Mouse (Mus musculus) cortical plate, adult 2 months (tissue): ENCODE measurements around the gene Oscar. TPM values are rescaled to one million over a fixed set of nuclear protein-coding genes. Genes with fewer than 3 reads are reported as not detected.
"Not testable (repeated sequence)": the region's sequence is repeated elsewhere in the genome, so short reads cannot be mapped to it uniquely, and the experiment has no call there.

Experiments used
- H3K27ac ChIP-seq: fragments of 200-500 bp; 2 replicates; pipeline ENCODE4 v1.5.1; 2012; ENCODE audit warnings: low read length, control low read depth, inconsistent platforms; ENCODE audit not compliant: insufficient read depth
- H3K4me1 ChIP-seq: fragments of 200-500 bp; 2 replicates; pipeline ENCODE4 v1.6.1; 2011; ENCODE audit warnings: low read length; ENCODE audit not compliant: control insufficient read depth, insufficient read depth
- H3K4me3 ChIP-seq: fragments of 200-500 bp; 2 replicates; pipeline ENCODE4 v1.5.1; 2011; ENCODE audit warnings: mild to moderate bottlenecking, low read length, control low read depth; ENCODE audit not compliant: insufficient read depth
- CTCF ChIP-seq: fragments of 200-500 bp; IDR thresholded peaks from 2 replicates; pipeline ENCODE4 v1.5.1; 2011; ENCODE audit warnings: mild to moderate bottlenecking, control low read depth, low read length; ENCODE audit not compliant: insufficient read depth; ENCODE audit errors: extremely low read depth
- POLR2A ChIP-seq: fragments of 200-500 bp; IDR thresholded peaks from 2 replicates; pipeline ENCODE4 v1.6.1; 2011; ENCODE audit warnings: mild to moderate bottlenecking, low read length, control low read depth; ENCODE audit not compliant: insufficient read depth; ENCODE audit errors: extremely low read depth
- polyA plus RNA-seq: library from polyadenylated mRNA; depleted of rRNA; stranded (reverse); fragments of >200 nt; gene quantifications from 2 replicates; pipeline ENCODE4 v1.2.3, GENCODE M21; 2012

Oscar gene
- polyA plus RNA-seq, 1 experiment = 5.7 TPM

DNA sequence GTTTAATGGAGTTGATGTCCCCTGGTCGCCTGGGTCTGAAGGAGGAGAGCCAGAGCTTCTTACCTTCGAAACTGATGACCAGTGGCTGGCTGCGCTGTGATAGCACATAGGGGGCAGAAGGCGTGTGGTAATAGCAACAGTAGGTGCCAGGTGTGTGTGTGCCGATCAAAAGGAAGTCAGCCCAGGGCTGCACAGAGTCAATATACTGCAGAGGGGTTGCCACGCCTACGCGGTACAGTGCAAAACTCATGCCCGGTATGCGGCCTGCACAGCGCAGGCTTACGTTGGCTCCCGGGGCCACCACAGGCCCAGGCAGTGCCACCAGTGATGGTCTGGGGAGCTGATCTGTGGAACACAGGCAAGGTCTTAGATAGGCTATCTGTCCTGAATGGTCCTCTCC lies 5.0 kb downstream of the Oscar start:
- Histone ChIP-seq H3K27ac (no peak overlapping the region), H3K4me3 (no peak overlapping the region), H3K4me1 (no peaks in the 10 kb centered on the region)
- TF ChIP-seq POLR2A (no peak), CTCF (no peak)

DNA sequence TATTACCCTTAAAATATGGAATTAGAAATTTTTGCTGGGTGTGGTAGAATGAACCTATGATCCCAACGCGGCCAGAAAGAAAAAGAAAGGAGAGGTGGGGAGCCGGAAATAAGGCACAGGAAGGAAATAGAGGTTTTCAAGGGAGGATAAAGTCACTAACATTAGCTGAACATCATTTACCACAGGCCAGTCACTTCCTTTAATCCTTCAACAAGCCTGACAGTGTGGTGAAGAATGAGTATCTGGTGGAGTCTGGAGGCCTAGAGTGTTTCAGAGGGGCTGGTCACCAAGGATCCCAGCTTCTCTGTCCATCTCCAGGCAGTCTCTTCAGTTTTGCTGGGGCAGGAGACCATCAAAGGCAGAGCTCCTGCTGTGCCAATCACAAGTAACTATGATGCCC lies 5.5 kb downstream of the Oscar start:
- H3K4me3 ChIP-seq = no peak overlapping the region
- TF ChIP-seq POLR2A (no peak), CTCF (no peak)

DNA sequence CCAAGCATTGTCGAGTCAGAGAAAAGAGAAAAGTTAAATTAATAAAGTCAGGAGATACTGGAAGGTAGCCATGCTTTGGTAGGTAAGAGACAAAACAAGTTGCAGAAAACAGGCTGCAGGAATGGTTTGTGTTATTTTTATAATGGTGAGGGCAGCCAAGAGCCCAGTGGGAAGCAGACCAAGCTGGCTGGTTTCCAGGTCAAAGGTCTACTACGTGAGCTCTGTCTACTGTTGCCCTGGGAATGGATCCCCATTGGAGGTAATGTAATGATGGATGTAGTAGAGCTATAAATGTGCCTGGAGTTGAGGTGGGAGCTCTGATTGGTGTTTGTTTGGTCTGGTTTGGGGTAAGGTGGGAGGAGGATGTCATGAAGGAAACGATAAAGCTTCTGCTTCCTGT lies 6.9 kb downstream of the Oscar start:
- TF ChIP-seq POLR2A = no peak
- no peak for TF ChIP-seq CTCF
- H3K27ac ChIP-seq = no peak overlapping the region

More for the DNA sequence above, 5.5 kb downstream of the Oscar start:
- Histone ChIP-seq H3K27ac (no peak overlapping the region), H3K4me1 (no peaks in the 10 kb centered on the region)

DNA sequence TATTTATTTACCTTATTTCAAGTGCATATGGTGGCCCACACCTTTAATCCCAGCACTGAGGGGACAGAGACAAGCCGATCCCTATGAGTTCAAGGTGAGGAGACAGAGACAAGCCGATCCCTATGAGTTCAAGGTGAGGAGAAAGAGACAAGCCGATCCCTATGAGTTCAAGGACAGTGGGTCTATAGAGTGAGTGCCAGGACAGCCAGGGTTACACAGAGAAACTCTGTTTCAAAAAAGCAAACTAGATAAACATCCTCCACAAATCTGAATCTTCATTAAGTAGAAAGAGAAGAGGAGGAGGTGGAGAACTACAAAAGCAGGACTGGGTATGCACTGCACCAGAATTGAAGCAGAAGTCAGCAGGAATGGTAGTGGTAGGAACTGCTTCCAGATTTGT lies 7.3 kb downstream of the Oscar start:
- TF ChIP-seq POLR2A = no peak
- no peak for TF ChIP-seq CTCF
- no peak overlapping the region for H3K27ac ChIP-seq
- no peak overlapping the region for H3K4me3 ChIP-seq
- H3K4me1 ChIP-seq = no peaks in the 10 kb centered on the region

More for the DNA sequence above, 6.9 kb downstream of the Oscar start:
- H3K4me3 ChIP-seq = no peak overlapping the region
- H3K4me1 ChIP-seq = no peaks in the 10 kb centered on the region

DNA sequence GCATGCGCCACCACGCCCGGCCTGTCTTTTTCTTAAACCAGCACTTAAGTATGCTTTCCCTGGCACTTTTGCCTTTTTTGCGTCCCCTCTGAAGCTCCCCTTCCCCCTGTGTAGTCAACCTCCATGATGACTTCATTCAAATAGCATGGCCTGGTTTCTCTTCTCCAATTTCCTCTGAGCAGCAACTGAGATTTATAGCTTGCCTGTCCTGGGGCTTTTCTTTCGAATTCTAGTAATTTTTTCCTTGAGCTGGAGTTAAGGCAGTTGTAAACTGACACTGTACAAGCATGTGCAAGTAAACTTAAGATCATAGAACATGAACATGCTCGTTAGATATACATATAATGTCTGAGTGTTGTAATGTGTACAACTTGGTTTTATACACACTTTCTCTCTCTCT lies 8.6 kb downstream of the Oscar start:
- H3K27ac ChIP-seq = no peak overlapping the region
- no peak overlapping the region for H3K4me3 ChIP-seq
- H3K4me1 ChIP-seq = no peaks in the 10 kb centered on the region
- no peak for TF ChIP-seq POLR2A
- no peak for TF ChIP-seq CTCF

DNA sequence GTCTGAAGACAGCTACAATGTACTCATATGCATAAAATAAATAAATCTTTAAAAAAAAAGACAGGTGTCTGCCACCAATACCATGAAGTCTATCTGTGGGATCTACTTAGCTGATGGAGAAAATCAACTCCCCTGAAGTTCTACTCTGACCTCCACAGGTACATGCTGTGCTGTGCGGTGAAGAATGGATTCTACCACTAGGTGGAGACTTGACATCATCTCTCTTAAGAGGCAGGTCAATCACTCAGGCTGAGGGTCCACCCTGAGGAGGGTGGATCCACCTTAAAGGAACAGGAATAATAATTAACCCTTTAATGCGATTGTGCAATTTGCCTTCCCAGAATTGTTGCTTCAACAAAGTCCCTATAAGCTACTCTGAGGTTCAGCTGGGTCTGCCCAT lies 9.2 kb downstream of the Oscar start:
- no peaks in the 10 kb centered on the region for H3K4me1 ChIP-seq
- TF ChIP-seq CTCF (peak; percentile 31; the same call in 1 of the 2 replicates), POLR2A (no peak)
- H3K27ac ChIP-seq = no peak overlapping the region
- H3K4me3 ChIP-seq = no peak overlapping the region

DNA sequence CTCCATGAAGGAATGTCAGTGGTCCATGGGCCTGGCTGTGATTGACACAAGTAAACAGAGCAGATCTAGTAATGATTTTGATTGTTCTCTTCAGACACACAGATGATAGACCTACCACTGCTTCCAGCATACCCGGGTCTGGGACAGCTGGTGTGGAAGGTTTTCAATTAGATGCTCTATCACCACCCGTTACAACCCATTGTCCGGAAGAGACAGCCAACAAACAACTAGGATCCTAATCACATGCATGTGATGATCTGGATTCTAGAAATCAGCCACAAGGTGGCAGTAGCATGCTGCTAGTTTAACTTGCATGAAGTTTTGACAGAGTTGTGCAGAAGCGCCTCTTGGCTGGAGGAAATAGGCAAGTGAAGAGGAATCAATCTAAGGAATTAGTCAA lies 14.8 kb downstream of the Oscar start:
- Histone ChIP-seq H3K4me3 (no peak overlapping the region), H3K4me1 (no peaks in the 10 kb centered on the region), H3K27ac (no peak overlapping the region)
- TF ChIP-seq CTCF (peak; percentile 53; the same call in 1 of the 2 replicates), POLR2A (no peak)

DNA sequence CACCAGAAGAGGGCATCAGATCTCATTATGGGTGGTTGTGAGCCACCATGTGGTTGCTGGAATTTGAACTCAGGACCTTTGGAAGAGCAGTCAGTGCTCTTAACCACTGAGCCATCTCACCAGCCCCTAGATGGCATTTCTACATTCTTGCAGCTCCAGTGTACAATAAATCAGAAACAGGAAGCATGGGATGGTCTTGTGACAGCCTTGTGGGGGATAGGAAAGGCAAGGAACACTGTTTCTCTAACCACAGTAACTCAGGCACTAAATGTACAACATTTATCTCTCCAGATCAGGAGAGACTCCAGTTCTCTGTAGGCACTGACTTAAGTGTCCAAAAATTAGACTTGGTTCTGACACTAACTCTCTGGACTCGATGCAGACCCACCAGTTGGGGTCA lies 18.2 kb downstream of the Oscar start:
- H3K4me1 ChIP-seq, H3K4me3 ChIP-seq, H3K27ac ChIP-seq: not testable (repeated sequence)

DNA sequence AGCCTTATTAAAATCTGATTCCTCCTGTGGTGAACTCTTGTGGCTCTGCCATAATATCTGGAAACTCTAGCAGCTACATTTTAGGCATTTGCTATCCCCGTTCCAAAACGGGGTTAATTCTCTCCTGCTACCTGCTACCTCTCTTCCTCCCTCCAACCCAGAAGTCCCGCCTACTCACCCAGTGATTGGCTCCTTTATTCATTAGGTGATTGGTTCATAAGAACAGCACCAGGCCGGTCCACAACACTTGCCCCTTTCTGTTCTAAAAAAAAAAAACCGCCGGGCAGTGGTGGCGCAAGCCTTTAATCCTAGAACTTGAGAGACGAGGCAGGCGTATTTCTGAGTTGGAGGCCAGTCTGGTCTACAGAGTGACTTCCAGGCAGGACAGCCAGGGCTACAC lies 20.8 kb downstream of the Oscar start:
- H3K4me3 ChIP-seq = no peak overlapping the region
- H3K4me1 ChIP-seq = no peaks in the 10 kb centered on the region
- TF ChIP-seq CTCF (no peak), POLR2A (no peak)
- no peak overlapping the region for H3K27ac ChIP-seq

DNA sequence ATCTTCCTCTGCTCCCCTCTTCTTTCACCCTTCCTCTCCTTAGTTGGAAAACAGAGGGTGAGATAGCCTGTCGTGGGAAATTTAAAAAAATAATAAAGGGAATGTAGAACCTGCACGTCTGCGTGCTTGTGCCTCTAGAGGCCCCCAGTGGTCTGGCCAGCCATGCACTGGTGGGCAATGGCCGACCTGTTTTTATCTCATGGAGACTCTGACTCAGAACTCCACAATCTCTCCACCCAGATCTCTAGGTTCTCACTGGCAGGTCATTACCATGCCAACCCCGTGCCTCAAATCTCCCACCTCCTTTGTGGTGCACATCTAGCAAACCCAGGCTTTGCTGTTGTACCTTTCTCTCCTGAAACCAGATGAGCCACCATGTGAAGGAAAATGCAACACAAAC lies 21.3 kb downstream of the Oscar start:
- Histone ChIP-seq H3K4me1 (no peaks in the 10 kb centered on the region), H3K27ac (no peak overlapping the region), H3K4me3 (no peak overlapping the region)
- no peak for TF ChIP-seq CTCF
- TF ChIP-seq POLR2A = no peak

DNA sequence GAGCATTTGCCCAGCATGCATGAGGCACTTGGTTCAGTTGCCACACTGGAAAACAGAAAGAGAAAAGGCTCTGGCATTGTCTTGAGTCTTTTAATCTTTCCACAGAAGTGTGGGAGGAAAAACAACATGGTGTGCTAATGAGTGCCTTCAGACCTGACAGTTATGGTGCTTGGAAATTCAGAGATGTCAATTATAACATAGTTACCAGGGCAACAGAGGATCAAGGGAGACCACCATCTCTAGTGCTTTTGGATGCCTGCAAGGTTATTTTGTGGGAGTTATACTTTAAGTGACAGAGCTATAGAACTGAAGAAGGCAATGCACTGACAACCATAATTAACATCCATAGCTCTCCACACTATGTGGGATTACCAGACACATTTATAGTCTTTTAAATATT lies 22.1 kb downstream of the Oscar start:
- no peak overlapping the region for H3K4me3 ChIP-seq
- no peaks in the 10 kb centered on the region for H3K4me1 ChIP-seq
- H3K27ac ChIP-seq = no peak overlapping the region
- no peak for TF ChIP-seq CTCF
- no peak for TF ChIP-seq POLR2A
